Mouse (Mus musculus): ENCODE measurements around the gene Rad51b. TPM values are rescaled to one million over a fixed set of nuclear protein-coding genes. Genes with fewer than 3 reads are reported as not detected.

Gene Rad51b
- polyA plus RNA-seq, 1 experiment from 2014 or later = 5.1 TPM

GRCm38 (mm10) chr12:79859354-79860247, 562.5 kb downstream of the Rad51b start:
- H3K27me3 ChIP-seq = no peaks in the 10 kb centered on the region
- in situ Hi-C loops (cut with MboI; ENCODE audit: low pct_unique_long_range_greater_than_20kb) = no loop called here
- POLR2A ChIA-PET = no interaction called here
- no peak for TF ChIP-seq CTCF (IDR thresholded peaks at IDR 0.05)
- CTCF ChIA-PET = no interaction called here
- DNase-seq (ENCODE audit: low read depth, low spot score) (no peak), ATAC-seq (no peak)

GRCm38 (mm10) chr12:79860248-79860555, 563.1 kb downstream of the Rad51b start:
- in situ Hi-C loops (cut with MboI; ENCODE audit: low pct_unique_long_range_greater_than_20kb) = no loop called here
- ChIA-PET CTCF (no interaction called here), POLR2A (no interaction called here)
- H3K27me3 ChIP-seq = no peaks in the 10 kb centered on the region
- TF ChIP-seq CTCF (IDR thresholded peaks at IDR 0.05) = no peak
- ATAC-seq = no peak
- no peak for DNase-seq (ENCODE audit: low read depth, low spot score)

Other genes with a start within 250 kb of the Rad51b start
- gene Pigh, start 207.6 kb upstream of the Rad51b start, polyA plus RNA-seq (2021) = 18.8 TPM
- 20.4 TPM for gene Arg2, start 166.5 kb upstream of the Rad51b start, polyA plus RNA-seq (2021)
- gene Vti1b, start 124.6 kb upstream of the Rad51b start, polyA plus RNA-seq (2021) = 116 TPM
- 31.4 TPM for gene Rdh11, start 105.0 kb upstream of the Rad51b start, polyA plus RNA-seq (2021)
- 1.8 TPM for gene Rdh12, start 88.4 kb upstream of the Rad51b start, polyA plus RNA-seq (2021)
- gene Zfyve26, start 978 bp upstream of the Rad51b start, polyA plus RNA-seq (2021) = 32.0 TPM

All from Patski (cell line).